Mouse (Mus musculus) E14TG2a.4 (cell line): Measurements from ENCODE around the gene Polr2h.

Experiments
- H3K27me3 ChIP-seq: 2 replicates; pipeline ENCODE4 v1.6.1; 2014; ENCODE audit warnings: low read length, control low read depth; ENCODE audit not compliant: insufficient read depth
- H3K36me3 ChIP-seq: 2 replicates; pipeline ENCODE4 v1.6.1; 2014; ENCODE audit warnings: low read length, control low read depth; ENCODE audit not compliant: insufficient read depth
- H3K4me1 ChIP-seq: replicated peaks from 2 replicates; pipeline ENCODE4 v1.6.1; 2014; ENCODE audit warnings: low read depth, low read length, control low read depth
- H3K4me3 ChIP-seq: replicated peaks from 2 replicates; pipeline ENCODE4 v1.5.1; 2014; ENCODE audit warnings: mild to moderate bottlenecking, low read length
- H3K9me3 ChIP-seq: 2 replicates; pipeline ENCODE4 v1.6.1; 2014; ENCODE audit warnings: low read length, control low read depth
- CTCF ChIP-seq: conservative IDR thresholded peaks from 2 replicates; pipeline ENCODE4 v1.5.1; 2014; ENCODE audit warnings: low read length
- NANOG ChIP-seq: IDR thresholded peaks from 2 replicates; pipeline ENCODE4 v1.6.1; 2014; ENCODE audit warnings: borderline replicate concordance, low read length, mixed read lengths
- POU5F1 ChIP-seq: IDR thresholded peaks from 2 replicates; pipeline ENCODE4 v1.6.1; 2014; ENCODE audit warnings: low read length, borderline replicate concordance

The Polr2h gene

GRCm38 (mm10) chr16:20705786-20706185, 11.7 kb upstream of the Polr2h start:
- Histone ChIP-seq H3K27me3 (no peaks in the 10 kb centered on the region), H3K4me3 (no peak overlapping the region), H3K4me1 (peaks cover 91% of the 10 kb centered on the region), H3K36me3 (peaks cover 82% of the 10 kb centered on the region), H3K9me3 (peaks cover 16% of the 10 kb centered on the region)
- TF ChIP-seq POU5F1 (no peak), NANOG (no peak), CTCF (no peak)

DNA sequence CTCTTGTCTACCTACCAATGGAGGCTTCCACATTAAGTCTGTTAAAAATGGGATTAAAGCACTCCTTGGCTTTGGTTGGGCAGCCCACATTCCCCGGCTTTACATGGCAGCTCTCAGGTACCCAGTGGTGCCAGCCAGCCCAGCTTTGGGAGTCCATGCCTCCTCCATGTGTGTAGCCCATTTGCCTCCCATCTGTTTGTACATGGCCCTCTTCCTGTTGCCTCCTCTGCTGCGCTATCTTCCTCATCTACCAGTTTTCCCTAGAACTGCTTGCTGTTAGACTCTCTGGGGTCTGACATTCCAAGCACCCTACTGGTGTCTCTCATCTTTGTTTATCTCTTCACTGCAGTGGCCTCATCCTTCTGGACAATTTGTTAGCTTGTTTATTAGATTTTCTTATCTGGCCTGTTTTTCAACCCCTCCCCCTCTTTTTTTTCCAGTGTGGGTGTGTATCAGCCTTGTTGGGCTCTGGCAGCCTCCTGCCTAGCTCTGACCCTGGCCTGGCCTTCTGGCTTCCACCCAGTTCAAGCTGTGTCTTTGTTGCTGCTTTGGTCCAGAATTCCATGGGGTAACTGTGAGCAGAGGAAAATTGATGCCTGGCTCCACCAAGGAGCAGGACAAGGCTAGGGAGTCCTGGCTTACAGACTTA, 10.9 kb upstream of the Polr2h start:
- Histone ChIP-seq H3K27me3 (no peaks in the 10 kb centered on the region), H3K4me3 (peak overlapping the region; percentile 13), H3K36me3 (peaks cover 90% of the 10 kb centered on the region), H3K4me1 (peaks cover 85% of the 10 kb centered on the region), H3K9me3 (peaks cover 24% of the 10 kb centered on the region)
- TF ChIP-seq CTCF (no peak), POU5F1 (no peak), NANOG (no peak)

DNA sequence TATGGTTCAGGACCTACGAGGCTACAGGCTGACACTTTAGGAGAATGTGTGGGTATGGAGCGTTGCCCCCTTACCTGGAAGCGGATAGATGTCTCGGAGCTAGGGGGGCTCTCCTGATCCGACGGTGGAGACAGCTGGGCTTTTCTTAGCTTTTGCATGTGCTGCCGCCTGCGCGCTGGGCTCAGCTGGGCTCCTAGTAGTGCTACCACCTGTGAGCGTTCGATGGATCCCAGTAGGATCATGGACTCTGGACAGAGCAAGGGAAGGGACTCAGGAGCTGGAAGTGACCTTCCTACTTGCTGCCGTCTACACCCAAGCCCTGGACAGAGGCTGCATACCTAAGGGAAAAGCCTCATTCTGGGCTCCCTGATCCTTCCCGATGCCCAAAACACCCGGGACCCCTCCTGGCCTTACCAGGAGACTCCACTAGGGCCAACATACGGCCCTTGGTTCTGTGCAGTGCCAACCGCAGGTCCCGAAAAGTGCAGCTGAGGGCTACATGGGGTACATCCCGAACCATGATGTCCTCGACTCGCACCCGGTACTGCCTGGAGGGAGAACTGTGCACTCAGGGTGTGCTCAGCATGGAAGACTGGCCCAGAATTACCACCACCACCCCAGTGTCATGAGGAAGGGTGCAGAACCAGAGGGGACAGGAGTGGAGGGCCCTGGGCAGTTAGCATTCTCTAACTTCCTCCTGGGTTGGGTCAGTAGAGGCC, 9.1 kb upstream of the Polr2h start:
- Histone ChIP-seq H3K4me3 (0 out of 2 replicates have a peak overlapping the region, but pooled peaks have one; percentile 13), H3K27me3 (no peaks in the 10 kb centered on the region), H3K36me3 (peaks cover 100% of the 10 kb centered on the region), H3K4me1 (peaks cover 85% of the 10 kb centered on the region), H3K9me3 (peaks cover 32% of the 10 kb centered on the region)
- no peak for TF ChIP-seq CTCF
- no peak for TF ChIP-seq NANOG
- TF ChIP-seq POU5F1 = no peak

- no peak for TF ChIP-seq NANOG
- TF ChIP-seq CTCF = peak; percentile 63
- Histone ChIP-seq H3K36me3 (peaks cover 98% of the 10 kb centered on the region), H3K4me1 (peaks cover 85% of the 10 kb centered on the region), H3K27me3 (no peaks in the 10 kb centered on the region), H3K9me3 (peaks cover 32% of the 10 kb centered on the region), H3K4me3 (no peak overlapping the region)
Measured at GRCm38 (mm10) chr16:20708939-20709734, 8.3 kb upstream of the Polr2h start.

- no peak overlapping the region for H3K4me3 ChIP-seq
- peaks cover 85% of the 10 kb centered on the region for H3K36me3 ChIP-seq
- H3K4me1 ChIP-seq = peaks cover 85% of the 10 kb centered on the region
- no peaks in the 10 kb centered on the region for H3K27me3 ChIP-seq
- no peak for TF ChIP-seq NANOG
- peaks cover 32% of the 10 kb centered on the region for H3K9me3 ChIP-seq
Measured at GRCm38 (mm10) chr16:20710370-20710769, 7.1 kb upstream of the Polr2h start.

DNA sequence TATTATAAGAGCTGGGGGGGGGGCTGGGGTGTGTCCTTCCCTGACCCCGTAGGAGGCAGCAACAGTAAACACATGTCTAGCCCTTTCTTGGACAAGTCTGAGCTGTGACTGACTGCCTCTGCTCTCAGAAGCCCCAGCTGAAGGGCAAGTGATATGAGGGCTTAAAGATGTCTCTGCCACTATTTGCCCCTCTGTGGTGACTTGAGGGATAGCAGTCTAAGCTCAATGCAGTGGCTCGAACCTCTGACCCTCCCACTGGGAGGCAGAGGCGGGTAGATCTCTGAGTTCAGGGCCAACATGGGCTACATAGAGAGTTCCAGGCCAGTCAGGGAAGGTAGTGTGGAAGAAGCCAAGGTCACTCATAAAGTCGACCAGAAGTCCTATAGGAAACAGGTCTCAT, 6.7 kb upstream of the Polr2h start:
- TF ChIP-seq CTCF (no peak), POU5F1 (no peak), NANOG (no peak)
- no peaks in the 10 kb centered on the region for H3K27me3 ChIP-seq
- peaks cover 32% of the 10 kb centered on the region for H3K9me3 ChIP-seq
- peaks cover 84% of the 10 kb centered on the region for H3K4me1 ChIP-seq
- no peak overlapping the region for H3K4me3 ChIP-seq
- H3K36me3 ChIP-seq = peaks cover 81% of the 10 kb centered on the region

- peaks cover 67% of the 10 kb centered on the region for H3K36me3 ChIP-seq
- no peaks in the 10 kb centered on the region for H3K27me3 ChIP-seq
- H3K9me3 ChIP-seq = peaks cover 32% of the 10 kb centered on the region
- no peak overlapping the region for H3K4me3 ChIP-seq
- H3K4me1 ChIP-seq = peaks cover 75% of the 10 kb centered on the region
- TF ChIP-seq POU5F1 = no peak
- no peak for TF ChIP-seq CTCF
- no peak for TF ChIP-seq NANOG
Measured at GRCm38 (mm10) chr16:20712190-20712589, 5.3 kb upstream of the Polr2h start.

DNA sequence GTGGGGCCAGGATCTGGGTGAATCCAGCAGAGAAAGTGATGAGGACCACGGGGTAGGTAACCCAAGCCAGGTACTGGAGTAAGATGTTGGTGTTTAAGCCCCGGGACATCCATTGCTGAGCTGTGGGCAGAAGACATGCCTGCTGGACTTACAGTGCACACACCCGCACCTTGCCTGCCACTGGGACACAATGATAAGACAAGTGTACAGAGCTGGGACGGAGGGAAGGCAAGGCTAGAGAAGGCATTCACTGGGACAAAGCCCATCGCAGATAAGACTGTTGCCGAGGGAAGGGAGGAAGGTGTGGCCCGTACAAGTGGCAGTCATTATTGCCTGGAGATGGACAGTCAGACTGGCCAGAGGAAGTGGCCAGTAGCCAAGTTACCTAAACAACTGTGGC, 4.6 kb upstream of the Polr2h start:
- Histone ChIP-seq H3K4me1 (peaks cover 69% of the 10 kb centered on the region), H3K4me3 (peak overlapping the region; percentile 23; the same call in 1 of the 2 replicates), H3K9me3 (peaks cover 32% of the 10 kb centered on the region), H3K36me3 (peaks cover 60% of the 10 kb centered on the region), H3K27me3 (no peaks in the 10 kb centered on the region)
- TF ChIP-seq POU5F1 = no peak
- TF ChIP-seq NANOG = no peak
- no peak for TF ChIP-seq CTCF
